Mouse (Mus musculus) left cerebral cortex, postnatal 36 days (tissue): ENCODE data around the gene Bsx. TPM values are rescaled to one million over a fixed set of nuclear protein-coding genes. Genes with fewer than 3 reads are reported as not detected.

Experiments used
- DNase-seq, 2 experiments: peaks; one replicate each; pipeline ENCODE4 v3.0.0; 2021 to 2022; ENCODE audit warnings: low spot score in 2 of 2, mixed read lengths in 1 of 2
- intact Hi-C: fragments of 180-260 bp; cut with DNase I; formaldehyde crosslinking; loops from one replicate; pipeline ENCODE4 v1.15.1; 2025
- total RNA-seq, 2 experiments: library from RNA; stranded (reverse); gene quantifications; 2 replicates each; pipeline ENCODE4 v1.2.3; 2021

Gene Bsx
- under 1 TPM in 1 of 2 experiments, not detected in 1; 0.15 TPM for total RNA-seq

- intact Hi-C loops = no loop called here
- no peak for DNase-seq
These were observed at the start of gene Bsx for GRCm38 (mm10) chr9:40873556-40874470. Bsx (plus strand) TSS chr9:40874127.

GRCm38 (mm10) chr9:40825601-40826000, 48.3 kb upstream of the Bsx start:
- intact Hi-C loops = no loop called here
- no peak for DNase-seq

GRCm38 (mm10) chr9:40827366-40827765, 46.6 kb upstream of the Bsx start:
- DNase-seq = no peak
- intact Hi-C loops = no loop called here

- peak; percentile 65 to 66 for DNase-seq
- intact Hi-C loops = loop anchor here (2.0 to 5.0 kb wide), 2 partner anchors 148 to 356 kb away; no protein-coding TSS in a partner anchor
These were observed 39.4 kb upstream of the Bsx start for GRCm38 (mm10) chr9:40834569-40834968.

GRCm38 (mm10) chr9:40836681-40837080, 37.2 kb upstream of the Bsx start:
- DNase-seq = no peak
- intact Hi-C loops = no loop called here

- no peak for DNase-seq
- intact Hi-C loops = no loop called here
These were observed 34.3 kb upstream of the Bsx start for GRCm38 (mm10) chr9:40839662-40840061.

- intact Hi-C loops = no loop called here
- DNase-seq = no peak
These were observed 22.4 kb upstream of the Bsx start for GRCm38 (mm10) chr9:40851515-40851914.

GRCm38 (mm10) chr9:40858461-40859160, 15.3 kb upstream of the Bsx start:
- intact Hi-C loops = no loop called here

GRCm38 (mm10) chr9:40859196-40859595, 14.7 kb upstream of the Bsx start:
- no peak for DNase-seq

More at GRCm38 (mm10) chr9:40858461-40859160, 15.3 kb upstream of the Bsx start:
- peak in 1 of 2 experiments; percentile 17 for DNase-seq

GRCm38 (mm10) chr9:40870331-40870730, 3.6 kb upstream of the Bsx start:
- intact Hi-C loops = no loop called here
- no peak for DNase-seq

More at GRCm38 (mm10) chr9:40859196-40859595, 14.7 kb upstream of the Bsx start:
- intact Hi-C loops = no loop called here

- intact Hi-C loops = no loop called here
These were observed 2.4 kb upstream of the Bsx start for GRCm38 (mm10) chr9:40871369-40872155.

GRCm38 (mm10) chr9:40872156-40872478, 1.8 kb upstream of the Bsx start:
- intact Hi-C loops = no loop called here

More at GRCm38 (mm10) chr9:40871369-40872155, 2.4 kb upstream of the Bsx start:
- no peak for DNase-seq

GRCm38 (mm10) chr9:40874961-40875360, 1.0 kb downstream of the Bsx start:
- no peak for DNase-seq
- intact Hi-C loops = no loop called here

More at GRCm38 (mm10) chr9:40872156-40872478, 1.8 kb upstream of the Bsx start:
- DNase-seq = no peak

GRCm38 (mm10) chr9:40875431-40875830, 1.5 kb downstream of the Bsx start:
- DNase-seq = no peak
- intact Hi-C loops = no loop called here

- intact Hi-C loops = no loop called here
- DNase-seq = no peak
These were observed 2.2 kb downstream of the Bsx start for GRCm38 (mm10) chr9:40876164-40876563.

- no peak for DNase-seq
- intact Hi-C loops = no loop called here
These were observed 2.8 kb downstream of the Bsx start for GRCm38 (mm10) chr9:40876693-40877092.

- intact Hi-C loops = no loop called here
- no peak for DNase-seq
These were observed 3.4 kb downstream of the Bsx start for GRCm38 (mm10) chr9:40877146-40877880.

- intact Hi-C loops = no loop called here
- peak in 1 of 2 experiments; percentile 12 for DNase-seq
These were observed 3.9 kb downstream of the Bsx start for GRCm38 (mm10) chr9:40877881-40878235.

- DNase-seq = no peak
- intact Hi-C loops = no loop called here
These were observed 4.5 kb downstream of the Bsx start for GRCm38 (mm10) chr9:40878291-40878945.
